Mouse (Mus musculus) Patski (cell line): Measurements from ENCODE around the gene Heg1. TPM values are rescaled to one million over a fixed set of nuclear protein-coding genes. Genes with fewer than 3 reads are reported as not detected.

Experiments used
- ATAC-seq: fragments of 100-300 bp; one replicate; pipeline ENCODE4 v1.8.0; 2021
- CTCF ChIA-PET: fragments of 350-600 bp; sonication (Branson Sonifier 250); formaldehyde crosslinking; loops from one replicate; lab custom pipeline; 2022; ENCODE audit warnings: inconsistent platforms; lab: Charles Lee
- POLR2A ChIA-PET: fragments of 350-600 bp; sonication (Branson Sonifier 250); formaldehyde crosslinking; loops from one replicate; lab custom pipeline; 2022; ENCODE audit warnings: antibody characterized with exemption, inconsistent platforms; lab: Charles Lee
- DNase-seq: peaks from one replicate; pipeline ENCODE4 v3.0.0-alpha.2; 2011; ENCODE audit warnings: low read depth, low spot score
- H3K27me3 ChIP-seq: fragments of 371-371 bp; one replicate; pipeline ENCODE4 v1.5.1; 2021
- CTCF ChIP-seq: fragments of 100-300 bp; IDR thresholded peaks from one replicate; pipeline ENCODE4 v1.5.1; 2021
- in situ Hi-C: fragments of 300-500 bp; cut with MboI; formaldehyde crosslinking; loops from 3 replicates; pipeline ENCODE4 v1.11.1; 2018; ENCODE audit warnings: low pct_unique_long_range_greater_than_20kb, mixed read lengths
- polyA plus RNA-seq: library from polyadenylated mRNA; unstranded; gene quantifications from one replicate; pipeline ENCODE4 v1.2.3, GENCODE M21; 2021

Heg1 gene
- polyA plus RNA-seq, 1 experiment from 2014 or later = 39.4 TPM

- ChIA-PET POLR2A (no interaction called here), CTCF (no interaction called here)
- H3K27me3 ChIP-seq = no peaks in the 10 kb centered on the region
- no peak for DNase-seq
- in situ Hi-C loops = no loop called here
- TF ChIP-seq CTCF = no peak
- no peak for ATAC-seq
Observed at GRCm38 (mm10) chr16:33766757-33767156, 82.6 kb downstream of the Heg1 start.

GRCm38 (mm10) chr16:33768491-33769278 lies 84.5 kb downstream of the Heg1 start:
- CTCF ChIA-PET = no interaction called here
- in situ Hi-C loops = no loop called here
- no peak for TF ChIP-seq CTCF
- DNase-seq (no peak), ATAC-seq (no peak)
- POLR2A ChIA-PET = interaction anchor here (0.6 kb wide), 1 partner anchor 299 kb away, joined by 4 read pairs; no protein-coding TSS in a partner anchor
- H3K27me3 ChIP-seq = no peaks in the 10 kb centered on the region

GRCm38 (mm10) chr16:33769848-33770247 lies 85.7 kb downstream of the Heg1 start:
- in situ Hi-C loops = no loop called here
- H3K27me3 ChIP-seq = no peaks in the 10 kb centered on the region
- DNase-seq (no peak), ATAC-seq (no peak)
- ChIA-PET POLR2A (no interaction called here), CTCF (no interaction called here)
- no peak for TF ChIP-seq CTCF

- in situ Hi-C loops = no loop called here
- CTCF ChIA-PET = no interaction called here
- H3K27me3 ChIP-seq = no peaks in the 10 kb centered on the region
- no peak for TF ChIP-seq CTCF
- DNase-seq (no peak), ATAC-seq (no peak)
- POLR2A ChIA-PET = no interaction called here
Observed at GRCm38 (mm10) chr16:33770778-33771454, 86.7 kb downstream of the Heg1 start.

GRCm38 (mm10) chr16:33772809-33773208 lies 88.6 kb downstream of the Heg1 start:
- DNase-seq (no peak), ATAC-seq (no peak)
- TF ChIP-seq CTCF = no peak
- ChIA-PET CTCF (interaction anchor here (1.0 to 1.1 kb wide), 2 partner anchors 19 to 28 kb away, joined by 3 read pairs; no protein-coding TSS in a partner anchor), POLR2A (no interaction called here)
- H3K27me3 ChIP-seq = no peaks in the 10 kb centered on the region
- in situ Hi-C loops = no loop called here

- ATAC-seq (no peak), DNase-seq (no peak)
- TF ChIP-seq CTCF = no peak
- ChIA-PET POLR2A (no interaction called here), CTCF (no interaction called here)
- in situ Hi-C loops = no loop called here
- H3K27me3 ChIP-seq = no peaks in the 10 kb centered on the region
Observed at GRCm38 (mm10) chr16:33774972-33775371, 90.8 kb downstream of the Heg1 start.

- ATAC-seq (no peak), DNase-seq (no peak)
- ChIA-PET CTCF (interaction anchor here (1.2 kb wide), 1 partner anchor 9 kb away, joined by 4 read pairs; no protein-coding TSS in a partner anchor), POLR2A (interaction anchor here (0.6 kb wide), 1 partner anchor 10 kb away, joined by 4 read pairs; no protein-coding TSS in a partner anchor)
- in situ Hi-C loops = no loop called here
- H3K27me3 ChIP-seq = no peaks in the 10 kb centered on the region
- no peak for TF ChIP-seq CTCF
Observed at GRCm38 (mm10) chr16:33775733-33776335, 91.7 kb downstream of the Heg1 start.

- DNase-seq (no peak), ATAC-seq (no peak)
- in situ Hi-C loops = no loop called here
- H3K27me3 ChIP-seq = no peaks in the 10 kb centered on the region
- ChIA-PET CTCF (interaction anchor here (0.9 kb wide), 1 partner anchor 22 kb away, joined by 3 read pairs; no protein-coding TSS in a partner anchor), POLR2A (no interaction called here)
- no peak for TF ChIP-seq CTCF
Observed at GRCm38 (mm10) chr16:33776766-33777529, 92.8 kb downstream of the Heg1 start.

GRCm38 (mm10) chr16:33777607-33778006 lies 93.4 kb downstream of the Heg1 start:
- DNase-seq (no peak), ATAC-seq (no peak)
- no peaks in the 10 kb centered on the region for H3K27me3 ChIP-seq
- CTCF ChIA-PET = no interaction called here
- TF ChIP-seq CTCF = no peak
- in situ Hi-C loops = no loop called here
- POLR2A ChIA-PET = no interaction called here
